Mouse (Mus musculus): ENCODE results near the gene P2rx1. TPM values are rescaled to one million over a fixed set of nuclear protein-coding genes. Genes with fewer than 3 reads are reported as not detected.

The P2rx1 gene
- polyA plus RNA-seq, 1 experiment from 2014 or later = 0.97 TPM

DNA sequence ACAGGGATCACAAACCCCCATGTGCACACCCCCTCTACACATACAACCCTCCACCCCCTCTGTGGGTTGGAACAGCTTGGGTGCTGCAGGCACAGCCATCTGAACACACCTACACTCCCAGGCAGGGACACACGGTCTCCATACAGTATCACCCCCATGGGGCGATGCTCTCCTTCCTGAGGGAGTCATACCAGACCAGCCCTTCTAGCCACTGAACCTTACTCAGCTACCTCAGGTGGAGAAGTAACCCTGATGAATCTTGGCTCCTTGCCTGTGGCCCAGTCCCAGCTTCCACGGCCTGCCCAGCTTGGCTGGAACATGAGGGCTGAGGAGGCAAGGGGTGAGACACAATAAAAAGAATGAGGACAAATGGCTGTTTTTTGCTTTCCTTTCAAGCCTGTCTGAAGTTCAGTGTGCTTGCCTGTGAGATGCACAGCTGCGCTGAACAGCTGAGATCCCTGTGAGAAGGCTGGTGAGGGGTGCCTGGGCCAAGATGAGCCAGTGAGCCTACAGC is 16.0 kb downstream of the P2rx1 start:
- Histone ChIP-seq H3K27ac (replicated peaks) (no peak overlapping the region; the same call in 1 of the 2 replicates), H3K4me3 (ENCODE audit: low read depth, low read length) (no peak overlapping the region)
- WGBS = 69% methylated on average over 4 of the region's 4 CpGs

GRCm38 (mm10) chr11:73015391-73016102 is 16.6 kb downstream of the P2rx1 start:
- ATAC-seq (ENCODE audit: low FRiP score, low TSS enrichment) = no peak
- Histone ChIP-seq H3K27ac (replicated peaks) (peak overlapping the region; percentile 45; the same call in 1 of the 2 replicates), H3K4me3 (ENCODE audit: low read depth, low read length) (no peak overlapping the region), H3K27me3 (ENCODE audit: control insufficient read depth, insufficient read depth, low read length) (no peaks in the 10 kb centered on the region), H3K36me3 (ENCODE audit: control insufficient read depth, insufficient read depth, low read length) (no peaks in the 10 kb centered on the region), H3K4me2 (replicated peaks; ENCODE audit: low read depth) (no peak overlapping the region), H3K9ac (ENCODE audit: low read length) (no peak overlapping the region), H3K9me3 (ENCODE audit: control insufficient read depth, low read length) (no peaks in the 10 kb centered on the region), H3K4me1 (replicated peaks; ENCODE audit: control insufficient read depth, insufficient read depth) (0 out of 2 replicates have a peak, but pooled peaks cover 6% of the 10 kb centered on the region)
- no peak for DNase-seq (ENCODE audit: low spot score)
- 52% methylated on average over 5 of the region's 5 CpGs for WGBS
- TF ChIP-seq CTCF (IDR thresholded peaks at IDR 0.05; ENCODE audit: low read depth) (no peak), EP300 (optimal IDR thresholded peaks at IDR 0.05) (no peak)

More for the DNA sequence above, 16.0 kb downstream of the P2rx1 start:
- Histone ChIP-seq H3K4me2 (replicated peaks; ENCODE audit: low read depth) (no peak overlapping the region), H3K9ac (ENCODE audit: low read length) (no peak overlapping the region), H3K27me3 (ENCODE audit: control insufficient read depth, insufficient read depth, low read length) (no peaks in the 10 kb centered on the region), H3K9me3 (ENCODE audit: control insufficient read depth, low read length) (no peaks in the 10 kb centered on the region), H3K4me1 (replicated peaks; ENCODE audit: control insufficient read depth, insufficient read depth) (0 out of 2 replicates have a peak, but pooled peaks cover 5% of the 10 kb centered on the region), H3K36me3 (ENCODE audit: control insufficient read depth, insufficient read depth, low read length) (no peaks in the 10 kb centered on the region)
- TF ChIP-seq EP300 (optimal IDR thresholded peaks at IDR 0.05) (no peak), CTCF (IDR thresholded peaks at IDR 0.05; ENCODE audit: low read depth) (no peak)
- DNase-seq (ENCODE audit: low spot score) = no peak
- no peak for ATAC-seq (ENCODE audit: low FRiP score, low TSS enrichment)

DNA sequence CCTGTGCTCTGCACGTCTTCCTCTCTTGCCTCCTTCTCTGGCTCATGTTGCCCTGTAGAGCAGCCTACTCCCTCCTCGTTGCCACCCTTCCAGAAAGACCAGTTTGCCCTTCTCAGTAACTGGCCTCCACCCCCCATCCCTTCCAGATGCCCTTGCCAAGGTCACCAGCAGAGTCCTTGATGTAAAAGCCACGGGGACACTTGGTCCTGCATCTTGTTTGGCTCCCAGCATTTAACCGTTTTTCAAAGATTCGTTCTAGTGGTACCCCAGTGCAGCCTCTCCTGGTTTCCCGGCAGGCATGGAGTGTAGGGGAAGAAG is 17.2 kb downstream of the P2rx1 start:
- H3K36me3 ChIP-seq (ENCODE audit: control insufficient read depth, insufficient read depth, low read length) = no peaks in the 10 kb centered on the region
- H3K9ac ChIP-seq (ENCODE audit: low read length) = no peak overlapping the region
- H3K27me3 ChIP-seq (ENCODE audit: control insufficient read depth, insufficient read depth, low read length) = no peaks in the 10 kb centered on the region
- 0 out of 2 replicates have a peak, but pooled peaks cover 6% of the 10 kb centered on the region for H3K4me1 ChIP-seq (replicated peaks; ENCODE audit: control insufficient read depth, insufficient read depth)
- TF ChIP-seq EP300 (optimal IDR thresholded peaks at IDR 0.05) (no peak), CTCF (IDR thresholded peaks at IDR 0.05; ENCODE audit: low read depth) (no peak)
- H3K4me3 ChIP-seq (ENCODE audit: low read depth, low read length) = no peak overlapping the region
- ATAC-seq (ENCODE audit: low FRiP score, low TSS enrichment) (no peak), DNase-seq (ENCODE audit: low spot score) (no peak)
- no peaks in the 10 kb centered on the region for H3K9me3 ChIP-seq (ENCODE audit: control insufficient read depth, low read length)
- no peak overlapping the region for H3K4me2 ChIP-seq (replicated peaks; ENCODE audit: low read depth)
- WGBS = 62% methylated on average over 6 of the region's 6 CpGs
- peak overlapping the region; percentile 45; the same call in 1 of the 2 replicates for H3K27ac ChIP-seq (replicated peaks)

- Histone ChIP-seq H3K36me3 (ENCODE audit: control insufficient read depth, insufficient read depth, low read length) (no peaks in the 10 kb centered on the region), H3K9me3 (ENCODE audit: control insufficient read depth, low read length) (no peaks in the 10 kb centered on the region), H3K27me3 (ENCODE audit: control insufficient read depth, insufficient read depth, low read length) (no peaks in the 10 kb centered on the region), H3K9ac (ENCODE audit: low read length) (peak within 1 kb of the TSS; percentile 67), H3K4me3 (ENCODE audit: low read depth, low read length) (peak within 1 kb of the TSS; percentile 69), H3K4me1 (replicated peaks; ENCODE audit: control insufficient read depth, insufficient read depth) (0 out of 2 replicates have a peak, but pooled peaks cover 10% of the 10 kb centered on the region), H3K27ac (replicated peaks) (peak within 1 kb of the TSS; percentile 69), H3K4me2 (replicated peaks; ENCODE audit: low read depth) (peak within 1 kb of the TSS; percentile 99)
- TF ChIP-seq CTCF (IDR thresholded peaks at IDR 0.05; ENCODE audit: low read depth) (no peak), EP300 (optimal IDR thresholded peaks at IDR 0.05) (no peak)
- WGBS = under 1% methylated on average over 57 of the region's 57 CpGs
- peak; percentile 93 for ATAC-seq (ENCODE audit: low FRiP score, low TSS enrichment)
- peak; percentile 92 for DNase-seq (ENCODE audit: low spot score)
Measured at GRCm38 (mm10) chr11:73018471-73019146, 19.7 kb downstream of the P2rx1 start, which contains the start of gene Camkk1. TSS of gene Camkk1 (plus strand) at chr11:73019008.

DNA sequence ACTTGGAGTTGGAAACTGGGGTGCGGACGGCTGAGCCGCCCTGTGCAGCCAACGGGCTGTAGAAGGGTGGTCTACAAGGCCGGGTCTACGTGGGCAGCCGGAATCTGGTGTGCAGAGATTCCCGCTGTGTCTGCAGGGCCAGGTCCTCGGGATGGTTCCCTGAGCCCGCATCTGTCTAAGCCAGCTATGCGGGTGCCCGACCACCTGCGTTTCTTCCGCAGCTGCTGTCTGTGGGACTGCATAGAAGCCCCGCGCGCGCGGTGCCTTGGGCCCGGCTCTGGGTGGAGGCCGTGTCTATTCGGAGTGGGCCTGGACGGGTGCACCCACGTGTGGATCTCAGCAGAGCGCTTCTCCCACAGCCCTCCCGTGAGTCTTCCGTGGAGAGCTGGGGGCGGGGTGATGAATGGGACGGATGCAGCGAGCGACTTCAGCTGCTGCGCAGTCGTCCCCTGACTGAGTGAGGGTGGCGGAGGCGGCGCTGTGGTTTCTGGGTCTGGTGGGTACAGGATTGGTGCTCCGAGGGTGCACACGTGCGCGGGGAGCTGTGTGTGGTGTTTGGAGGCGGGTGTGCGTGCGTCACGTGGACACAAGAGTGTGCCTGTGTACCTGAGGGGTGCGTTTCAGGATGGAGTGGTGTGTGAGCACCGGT is 20.4 kb downstream of the P2rx1 start:
- DNase-seq (ENCODE audit: low spot score) = peak; percentile 48
- 1% methylated on average over 46 of the region's 46 CpGs for WGBS
- H3K4me3 ChIP-seq (ENCODE audit: low read depth, low read length) = peak overlapping the region; percentile 69
- H3K27me3 ChIP-seq (ENCODE audit: control insufficient read depth, insufficient read depth, low read length) = no peaks in the 10 kb centered on the region
- no peaks in the 10 kb centered on the region for H3K36me3 ChIP-seq (ENCODE audit: control insufficient read depth, insufficient read depth, low read length)
- ATAC-seq (ENCODE audit: low FRiP score, low TSS enrichment) = peak; percentile 31; the same call in 1 of the 2 replicates
- TF ChIP-seq CTCF (IDR thresholded peaks at IDR 0.05; ENCODE audit: low read depth) = no peak
- TF ChIP-seq EP300 (optimal IDR thresholded peaks at IDR 0.05) = no peak
- peak overlapping the region; percentile 67 for H3K9ac ChIP-seq (ENCODE audit: low read length)
- peaks cover 14% of the 10 kb centered on the region; the same call in 1 of the 2 replicates for H3K4me1 ChIP-seq (replicated peaks; ENCODE audit: control insufficient read depth, insufficient read depth)
- peak overlapping the region; percentile 99 for H3K4me2 ChIP-seq (replicated peaks; ENCODE audit: low read depth)
- H3K27ac ChIP-seq (replicated peaks) = peak overlapping the region; percentile 40; the same call in 1 of the 2 replicates
- H3K9me3 ChIP-seq (ENCODE audit: control insufficient read depth, low read length) = no peaks in the 10 kb centered on the region

Measured in stomach, postnatal 0 days (tissue).